Mouse (Mus musculus) midbrain, postnatal 0 days (tissue): ENCODE results near the gene Hist2h3c2. TPM values are rescaled to one million over a fixed set of nuclear protein-coding genes. Genes with fewer than 3 reads are reported as not detected.
A peak's percentile ranks its signal among the peaks of the same experiment; 100 is the strongest.
"Not testable (repeated sequence)": the region's sequence is repeated elsewhere in the genome, so short reads cannot be mapped to it uniquely, and the experiment has no call there.

ENCODE experiments used
- ATAC-seq: fragments of 200-750 bp; cut with Nextera tagmentation; 2 replicates; pipeline ENCODE4 v1.8.0; 2017; ENCODE audit warnings: moderate number of reproducible peaks, mild to moderate bottlenecking, moderate TSS enrichment, moderate library complexity; ENCODE audit not compliant: low FRiP score
- DNase-seq: peaks from one replicate; pipeline ENCODE4 v3.0.0-alpha.2; 2015; ENCODE audit warnings: low spot score
- H3K27ac ChIP-seq: fragments of 300-500 bp; sonication (generic); 2 replicates; pipeline ENCODE4 v1.5.1; 2014; ENCODE audit warnings: low read depth, mild to moderate bottlenecking, low read length, mixed read lengths
- H3K27me3 ChIP-seq: fragments of 300-500 bp; sonication (generic); 2 replicates; pipeline ENCODE4 v1.6.1; 2014; ENCODE audit warnings: low read length, control low read depth, mixed read lengths; ENCODE audit not compliant: insufficient read depth
- H3K36me3 ChIP-seq: fragments of 300-500 bp; sonication (generic); 2 replicates; pipeline ENCODE4 v1.6.1; 2014; ENCODE audit warnings: low read length, control low read depth, mixed read lengths; ENCODE audit not compliant: insufficient read depth
- H3K4me1 ChIP-seq: fragments of 300-500 bp; sonication (generic); 2 replicates; pipeline ENCODE4 v1.6.1; 2014; ENCODE audit warnings: mild to moderate bottlenecking, control low read depth, antibody characterized with exemption, low read length, mixed read lengths; ENCODE audit not compliant: insufficient read depth
- H3K4me2 ChIP-seq: fragments of 300-500 bp; sonication (generic); 2 replicates; pipeline ENCODE4 v1.6.1; 2014; ENCODE audit warnings: low read depth, mild to moderate bottlenecking, low read length, mixed read lengths; ENCODE audit not compliant: poor library complexity, severe bottlenecking
- H3K4me3 ChIP-seq: fragments of 300-500 bp; sonication (generic); 2 replicates; pipeline ENCODE4 v1.5.1; 2014; ENCODE audit warnings: low read depth, mild to moderate bottlenecking, low read length, moderate library complexity
- H3K9ac ChIP-seq: fragments of 300-500 bp; sonication (generic); replicated peaks from 2 replicates; pipeline ENCODE4 v1.6.1; 2014; ENCODE audit warnings: mild to moderate bottlenecking, low read length, moderate library complexity, mixed read lengths; ENCODE audit not compliant: poor library complexity, severe bottlenecking
- H3K9me3 ChIP-seq: fragments of 300-500 bp; sonication (generic); 2 replicates; pipeline ENCODE4 v1.6.1; 2016; ENCODE audit warnings: low read length, control low read depth
- CTCF ChIP-seq: IDR thresholded peaks from 2 replicates; pipeline ENCODE4 v1.5.1; 2016; ENCODE audit warnings: antibody characterized with exemption, mild to moderate bottlenecking
- WGBS: fragments of 180-500 bp; shearing (Covaris S2); extraction: QIAGEN DNeasy Blood & Tissue Kit; methylation state at CpG from one replicate; pipeline ENCODE4 v1.1.7; 2014; 5-methylcytosine and 5-hydroxymethylcytosine counted together
- polyA plus RNA-seq: library from polyadenylated mRNA; unstranded; fragments of >200 nt; fragmentation: Nextera tagmentation; extraction: Ambion mirVana; gene quantifications from 2 replicates; pipeline ENCODE4 v1.2.1, GENCODE M21; 2015
- total RNA-seq: library from RNA; depleted of rRNA; stranded (reverse); fragments of >200 nt; gene quantifications from 2 replicates; pipeline ENCODE4 v1.2.3, GENCODE M21; 2014

Hist2h3c2 gene
- total and polyA plus RNA-seq, 2 experiments from 2014 or later: 0.68 to 182 TPM

DNA sequence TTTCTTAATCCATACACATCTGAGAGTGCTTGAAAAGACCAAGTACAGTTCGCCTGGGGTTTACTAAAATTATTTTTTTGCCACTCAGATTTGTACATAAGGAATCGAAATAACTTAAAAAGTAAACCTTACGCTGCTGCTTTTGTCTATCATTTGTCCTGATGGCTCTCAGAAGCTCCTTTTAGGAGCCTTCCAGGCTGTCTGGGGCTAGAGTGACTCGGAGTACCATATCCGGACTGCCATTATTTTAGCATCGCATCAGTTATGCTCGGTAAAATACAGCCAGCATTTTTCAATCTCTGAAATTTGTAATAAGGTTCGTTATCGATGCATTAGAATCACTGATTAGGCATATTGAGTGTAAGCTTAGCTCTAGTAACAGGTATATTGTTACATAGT lies 1.9 kb upstream of the Hist2h3c2 start:
- H3K36me3 ChIP-seq: no peaks in the 10 kb centered on the region
- no peak for TF ChIP-seq CTCF
- H3K4me2 ChIP-seq: peak overlapping the region; percentile 42

DNA sequence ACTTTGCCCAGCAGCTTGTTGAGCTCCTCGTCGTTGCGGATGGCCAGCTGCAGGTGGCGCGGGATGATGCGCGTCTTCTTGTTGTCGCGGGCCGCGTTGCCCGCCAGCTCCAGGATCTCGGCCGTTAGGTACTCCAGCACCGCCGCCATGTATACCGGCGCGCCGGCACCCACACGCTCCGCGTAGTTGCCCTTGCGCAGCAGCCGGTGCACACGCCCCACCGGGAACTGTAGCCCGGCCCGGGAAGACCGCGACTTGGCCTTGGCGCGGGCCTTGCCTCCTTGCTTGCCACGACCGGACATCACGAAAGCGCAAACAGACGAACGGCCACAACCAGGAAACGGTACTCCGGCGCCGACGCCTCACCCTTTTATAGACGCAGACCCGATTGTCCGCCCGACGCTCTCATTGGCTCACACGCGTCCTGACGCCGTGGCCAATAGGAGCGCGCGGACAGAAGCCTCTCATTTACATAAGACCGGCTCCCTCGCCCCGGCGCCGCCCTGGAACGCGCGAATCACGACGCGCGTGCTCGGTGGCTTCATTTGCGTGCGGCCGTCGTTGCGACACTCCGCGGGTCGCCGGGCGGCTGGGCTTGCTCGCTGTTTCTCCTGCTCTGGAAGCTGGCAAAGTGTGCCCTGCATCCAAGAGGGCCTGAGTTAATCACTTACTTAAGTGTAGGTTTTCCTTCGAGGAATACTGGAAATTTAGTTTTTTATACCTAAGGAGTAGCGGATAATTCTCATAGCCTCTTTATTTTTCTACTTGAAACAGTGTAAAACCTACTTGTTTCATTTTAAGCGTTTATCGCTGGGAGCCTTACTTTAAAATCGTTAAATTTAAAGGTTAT lies 1.2 kb upstream of the Hist2h3c2 start, which contains the start of gene Hist2h2aa2:
Hist2h2aa2 (minus strand) TSS at position 328 of the 850 bp plus-strand sequence.
- H3K27me3 ChIP-seq, H3K9me3 ChIP-seq, H3K36me3 ChIP-seq, H3K4me1 ChIP-seq: not testable (repeated sequence)
- H3K9ac ChIP-seq: 0 out of 2 replicates have a peak within 1 kb of the TSS, but pooled peaks have one; percentile 29
- peak within 1 kb of the TSS; percentile 42 for H3K4me2 ChIP-seq
- H3K27ac ChIP-seq: peak within 1 kb of the TSS; percentile 63
- 6% methylated on average over 20 of the region's 85 CpGs for WGBS
- H3K4me3 ChIP-seq: peak within 1 kb of the TSS; percentile 23
- DNase-seq: peak; percentile 68
- ATAC-seq: peak; percentile 92

More for the DNA sequence above, 1.9 kb upstream of the Hist2h3c2 start:
- Histone ChIP-seq H3K27ac (peak overlapping the region; percentile 63), H3K9me3 (no peaks in the 10 kb centered on the region), H3K9ac (0 out of 2 replicates have a peak overlapping the region, but pooled peaks have one; percentile 29), H3K27me3 (no peaks in the 10 kb centered on the region), H3K4me3 (peak overlapping the region; percentile 20; the same call in 1 of the 2 replicates), H3K4me1 (0 out of 2 replicates have a peak, but pooled peaks cover 7% of the 10 kb centered on the region)
- WGBS: 75% methylated on average over 9 of the region's 9 CpGs
- no peak for ATAC-seq
- DNase-seq: no peak

DNA sequence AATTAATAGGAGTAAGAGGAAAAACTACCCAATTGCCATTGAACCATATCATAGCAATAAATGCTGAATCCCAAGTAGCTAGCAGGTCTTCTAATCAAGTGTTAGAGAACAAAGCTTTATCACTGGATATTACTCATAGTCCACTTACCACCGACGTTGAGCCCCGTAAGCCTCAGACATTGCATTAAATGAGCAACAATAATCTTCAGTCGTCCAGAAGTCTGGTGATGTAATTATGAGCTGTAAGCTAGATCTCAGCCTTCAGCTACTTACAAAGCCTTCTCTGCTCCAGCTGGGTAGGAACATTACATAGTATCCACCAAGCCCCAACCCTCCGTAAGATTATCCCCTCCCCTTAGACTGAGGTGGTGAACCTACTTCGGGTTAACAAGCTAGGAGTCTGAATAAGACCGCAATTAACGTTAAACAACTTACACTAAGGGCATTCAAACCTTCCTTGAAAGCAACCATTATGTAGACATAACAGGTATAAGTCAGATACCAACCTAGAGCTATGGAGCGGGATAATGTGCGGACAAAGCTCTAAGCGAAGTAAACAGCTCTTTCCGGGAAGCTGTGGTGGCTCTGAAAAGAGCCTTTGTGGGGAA lies 919 bp downstream of the Hist2h3c2 start:
- H3K27ac ChIP-seq: no peak overlapping the region
- no peak for DNase-seq

DNA sequence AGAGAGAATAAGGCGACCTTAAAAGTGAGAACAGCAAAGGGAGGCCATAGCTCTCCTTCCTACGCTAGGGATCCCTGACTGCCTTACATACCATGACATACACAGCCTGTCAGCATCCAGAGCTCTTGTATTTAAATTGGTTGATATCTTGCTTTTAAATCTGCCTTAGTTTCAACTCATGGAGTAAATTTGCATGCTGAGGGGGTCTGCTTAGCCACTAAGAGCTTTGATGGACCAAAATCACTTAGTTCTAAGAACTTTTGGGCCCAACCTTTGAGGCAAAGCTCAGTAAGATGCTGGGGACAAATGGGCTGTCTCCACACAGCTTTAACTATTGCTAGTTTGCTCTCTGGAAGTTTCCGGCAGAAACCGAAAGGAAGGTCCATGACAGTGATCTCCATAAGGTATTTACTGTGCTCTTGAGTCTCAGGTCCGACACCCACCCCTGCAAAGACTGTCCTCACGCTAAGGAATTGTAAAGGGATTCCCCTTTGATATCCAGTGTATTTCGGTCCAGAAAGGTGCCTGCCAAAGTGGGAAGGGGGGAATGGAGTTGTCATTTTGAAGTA lies 1.5 kb downstream of the Hist2h3c2 start:
- Histone ChIP-seq H3K9ac (no peak overlapping the region), H3K4me1 (no peaks in the 10 kb centered on the region), H3K36me3 (no peaks in the 10 kb centered on the region), H3K27me3 (no peaks in the 10 kb centered on the region), H3K27ac (no peak overlapping the region), H3K4me2 (peak overlapping the region; percentile 42; the same call in 1 of the 2 replicates), H3K9me3 (no peaks in the 10 kb centered on the region), H3K4me3 (peak overlapping the region; percentile 23; the same call in 1 of the 2 replicates)
- ATAC-seq (no peak), DNase-seq (no peak)
- no peak for TF ChIP-seq CTCF
- 25% methylated on average over 7 of the region's 7 CpGs for WGBS

More for the DNA sequence above, 919 bp downstream of the Hist2h3c2 start:
- H3K27me3 ChIP-seq: no peaks in the 10 kb centered on the region
- no peak overlapping the region for H3K9ac ChIP-seq
- no peaks in the 10 kb centered on the region for H3K36me3 ChIP-seq
- H3K9me3 ChIP-seq: no peaks in the 10 kb centered on the region
- no peak for TF ChIP-seq CTCF
- no peaks in the 10 kb centered on the region for H3K4me1 ChIP-seq
- H3K4me2 ChIP-seq: peak overlapping the region; percentile 42
- no peak for ATAC-seq
- H3K4me3 ChIP-seq: peak overlapping the region; percentile 23
- 3% methylated on average over 12 of the region's 12 CpGs for WGBS

DNA sequence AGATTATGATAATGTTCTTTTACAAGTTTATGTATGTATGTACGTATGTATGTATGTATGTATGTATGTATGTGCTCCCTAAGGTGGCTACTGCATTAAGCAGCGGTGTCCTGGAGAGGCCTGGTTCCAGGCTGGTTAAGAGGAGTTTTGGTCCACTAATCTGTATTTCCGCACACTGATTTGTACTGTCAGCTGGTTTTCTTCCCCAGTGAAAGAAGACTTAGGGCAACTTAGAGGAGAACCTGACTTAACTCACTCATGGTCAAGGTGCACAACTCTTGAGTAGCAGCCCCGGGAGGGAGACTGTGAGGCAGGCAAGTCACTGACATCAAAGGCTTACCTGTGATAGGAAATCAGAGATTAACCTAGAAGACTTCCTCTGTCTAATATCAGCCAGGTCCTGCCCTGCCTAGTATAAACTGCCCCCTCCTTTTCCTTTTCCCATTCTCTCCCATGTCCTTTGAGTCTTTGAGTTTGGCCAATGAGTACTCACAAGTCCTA lies 2.0 kb downstream of the Hist2h3c2 start:
- H3K27me3 ChIP-seq: no peaks in the 10 kb centered on the region
- H3K4me2 ChIP-seq: no peak overlapping the region
- ATAC-seq: no peak
- no peak for DNase-seq
- no peaks in the 10 kb centered on the region for H3K36me3 ChIP-seq
- no peak overlapping the region for H3K27ac ChIP-seq
- no peaks in the 10 kb centered on the region for H3K9me3 ChIP-seq
- WGBS: 88% methylated on average over 4 of the region's 4 CpGs
- H3K9ac ChIP-seq: no peak overlapping the region
- H3K4me3 ChIP-seq: no peak overlapping the region
- TF ChIP-seq CTCF: no peak
- H3K4me1 ChIP-seq: no peaks in the 10 kb centered on the region
